Mouse (Mus musculus) midbrain, embryonic 15.5 days (tissue): ENCODE results near the gene Pus1. TPM values are rescaled to one million over a fixed set of nuclear protein-coding genes. Genes with fewer than 3 reads are reported as not detected.

ENCODE experiments used
- ATAC-seq: fragments of 200-750 bp; cut with Nextera tagmentation; replicated peaks from 2 replicates; pipeline ENCODE4 v1.8.0; 2017; ENCODE audit warnings: moderate TSS enrichment
- H3K27ac ChIP-seq: fragments of 300-500 bp; sonication (generic); 2 replicates; pipeline ENCODE4 v1.5.1; 2015; ENCODE audit warnings: mild to moderate bottlenecking, inconsistent platforms
- H3K27me3 ChIP-seq: fragments of 300-500 bp; sonication (generic); replicated peaks from 2 replicates; pipeline ENCODE4 v1.6.1; 2015; ENCODE audit warnings: inconsistent platforms
- H3K36me3 ChIP-seq: fragments of 300-500 bp; sonication (generic); replicated peaks from 2 replicates; pipeline ENCODE4 v1.6.1; 2015; ENCODE audit warnings: inconsistent platforms
- H3K4me1 ChIP-seq: fragments of 300-500 bp; sonication (generic); 2 replicates; pipeline ENCODE4 v1.6.1; 2015; ENCODE audit warnings: inconsistent platforms
- H3K4me2 ChIP-seq: fragments of 300-500 bp; sonication (generic); 2 replicates; pipeline ENCODE4 v1.6.1; 2015; ENCODE audit warnings: inconsistent platforms, mild to moderate bottlenecking, moderate library complexity
- H3K4me3 ChIP-seq: fragments of 300-500 bp; sonication (generic); 2 replicates; pipeline ENCODE4 v1.5.1; 2015; ENCODE audit warnings: mild to moderate bottlenecking, inconsistent platforms
- H3K9ac ChIP-seq: fragments of 300-500 bp; sonication (generic); 2 replicates; pipeline ENCODE4 v1.6.1; 2015; ENCODE audit warnings: mild to moderate bottlenecking, inconsistent platforms
- H3K9me3 ChIP-seq: fragments of 300-500 bp; sonication (generic); 2 replicates; pipeline ENCODE4 v1.6.1; 2016; ENCODE audit warnings: inconsistent platforms
- WGBS: fragments of 180-500 bp; shearing (Covaris S2); methylation state at CpG from one replicate; pipeline ENCODE4 v1.1.7; 2015; ENCODE audit warnings: mixed read lengths; 5-methylcytosine and 5-hydroxymethylcytosine counted together
- polyA plus RNA-seq: library from polyadenylated mRNA; unstranded; fragments of >200 nt; fragmentation: Nextera tagmentation; extraction: Ambion mirVana; gene quantifications from 2 replicates; pipeline ENCODE4 v1.2.1, GENCODE M21; 2015

Gene Pus1
- 23.0 and 23.1 TPM in 2 replicates for polyA plus RNA-seq

DNA sequence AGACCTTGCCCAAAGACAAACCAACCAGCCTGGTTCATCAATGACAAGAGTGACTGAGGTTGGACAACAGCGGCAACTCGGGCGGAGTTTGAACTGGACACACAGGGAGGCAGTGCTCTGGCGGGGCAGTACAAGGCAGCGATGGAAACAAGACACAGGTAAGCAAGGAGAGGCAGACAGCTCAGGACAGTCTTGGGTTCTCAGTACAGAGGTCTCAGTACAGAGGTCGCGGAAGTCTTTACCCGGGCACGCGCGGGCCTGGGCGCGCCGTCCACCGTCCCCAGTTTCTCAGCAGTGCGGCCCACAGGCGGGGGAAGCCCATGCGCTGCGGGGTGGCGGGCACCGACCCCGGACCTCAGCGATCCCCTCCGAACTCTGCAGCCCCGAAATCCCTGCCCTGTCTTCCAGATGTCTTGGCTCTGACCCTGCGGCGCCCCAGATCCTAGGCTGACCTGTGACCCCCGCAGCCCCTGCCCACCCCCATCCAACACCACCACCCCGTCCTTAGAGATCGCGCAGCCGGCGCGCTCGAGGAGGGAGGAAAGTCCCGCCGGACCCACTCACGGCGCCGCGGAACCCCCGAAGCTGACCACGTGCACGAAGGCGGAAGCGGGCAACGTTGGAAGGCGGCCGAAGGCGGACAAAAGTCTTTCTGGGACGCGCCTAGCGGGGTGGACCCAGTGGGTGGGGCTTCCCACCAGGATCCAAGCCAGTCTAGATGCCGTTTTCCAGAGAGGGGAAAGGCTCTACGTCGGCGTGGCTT lies at the start of gene Pus1:
Gene Pus1, minus strand, starts transcription at position 662 of the 763 bp plus-strand sequence.
- Histone ChIP-seq H3K36me3 (0 out of 2 replicates have a peak, but pooled peaks cover 4% of the 10 kb centered on the region), H3K4me2 (peak within 1 kb of the TSS; percentile 93), H3K4me3 (peak within 1 kb of the TSS; percentile 67), H3K4me1 (peaks cover 20% of the 10 kb centered on the region), H3K27me3 (no peaks in the 10 kb centered on the region), H3K9me3 (no peaks in the 10 kb centered on the region), H3K9ac (peak within 1 kb of the TSS; percentile 60), H3K27ac (peak within 1 kb of the TSS; percentile 57)
- peak; percentile 87 for ATAC-seq
- under 1% methylated on average over 56 of the region's 57 CpGs for WGBS

DNA sequence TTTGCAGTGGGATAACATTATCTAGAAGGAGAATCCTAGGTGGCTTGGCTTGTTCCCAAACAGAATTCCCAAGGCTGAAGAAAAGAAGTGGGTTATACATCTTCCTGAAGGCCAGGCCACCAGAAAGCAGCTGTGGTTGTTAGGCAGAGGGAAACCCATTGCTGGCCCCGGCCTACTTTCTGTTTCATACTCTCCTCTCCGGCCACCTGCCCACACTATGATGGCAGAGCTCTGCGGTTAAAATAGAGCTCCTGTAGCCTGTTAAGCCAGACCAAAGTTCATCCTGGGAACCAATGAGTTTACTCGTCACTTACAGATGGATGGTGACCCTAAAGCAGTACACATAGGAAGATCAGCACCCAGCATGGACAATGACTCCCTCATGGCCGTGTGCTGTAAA lies 47.1 kb upstream of the Pus1 start:
- WGBS = 92% methylated on average over 5 of the region's 5 CpGs
- Histone ChIP-seq H3K27ac (no peak overlapping the region), H3K9ac (no peak overlapping the region), H3K4me3 (no peak overlapping the region), H3K9me3 (no peaks in the 10 kb centered on the region), H3K4me1 (no peaks in the 10 kb centered on the region), H3K36me3 (no peaks in the 10 kb centered on the region), H3K27me3 (no peaks in the 10 kb centered on the region), H3K4me2 (no peak overlapping the region)
- no peak for ATAC-seq

DNA sequence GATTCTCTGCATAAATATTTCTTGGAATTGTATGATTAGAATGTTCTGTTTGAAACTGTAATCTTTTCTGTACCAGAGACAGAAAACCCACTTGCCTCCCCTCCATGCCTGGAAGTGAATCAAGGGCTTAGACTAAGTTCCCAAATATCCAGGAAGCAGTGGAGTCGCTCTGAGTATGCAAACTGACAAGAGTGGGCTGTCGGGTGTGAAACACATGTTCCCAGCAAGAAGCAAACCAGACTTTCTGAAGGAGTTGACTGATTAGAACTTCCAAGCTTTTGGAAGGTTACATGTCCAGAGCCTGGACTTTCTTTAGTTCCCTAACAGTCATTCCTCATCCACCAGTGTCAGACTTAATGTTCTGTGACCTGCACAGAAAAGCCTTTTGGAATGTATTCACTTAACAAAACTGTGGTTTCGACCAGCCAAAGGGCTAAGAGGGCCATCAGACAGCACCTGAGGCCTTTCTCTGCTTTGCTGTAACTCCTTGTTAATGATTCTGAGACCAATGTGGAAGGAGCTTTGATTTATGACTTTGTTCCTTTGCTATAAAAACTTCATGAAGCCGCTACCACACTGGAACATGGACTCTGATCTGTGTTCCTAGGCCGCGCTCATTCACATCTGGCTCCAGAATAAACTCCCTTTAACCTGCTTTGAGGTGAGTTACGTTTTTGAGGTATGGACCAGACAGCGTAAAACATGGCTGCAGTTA lies 46.5 kb upstream of the Pus1 start:
- Histone ChIP-seq H3K9ac (no peak overlapping the region), H3K36me3 (no peaks in the 10 kb centered on the region), H3K4me3 (no peak overlapping the region), H3K4me1 (no peaks in the 10 kb centered on the region), H3K27me3 (no peaks in the 10 kb centered on the region), H3K9me3 (no peaks in the 10 kb centered on the region), H3K27ac (no peak overlapping the region), H3K4me2 (no peak overlapping the region)
- WGBS = 92% methylated on average over 8 of the region's 8 CpGs
- ATAC-seq = no peak

DNA sequence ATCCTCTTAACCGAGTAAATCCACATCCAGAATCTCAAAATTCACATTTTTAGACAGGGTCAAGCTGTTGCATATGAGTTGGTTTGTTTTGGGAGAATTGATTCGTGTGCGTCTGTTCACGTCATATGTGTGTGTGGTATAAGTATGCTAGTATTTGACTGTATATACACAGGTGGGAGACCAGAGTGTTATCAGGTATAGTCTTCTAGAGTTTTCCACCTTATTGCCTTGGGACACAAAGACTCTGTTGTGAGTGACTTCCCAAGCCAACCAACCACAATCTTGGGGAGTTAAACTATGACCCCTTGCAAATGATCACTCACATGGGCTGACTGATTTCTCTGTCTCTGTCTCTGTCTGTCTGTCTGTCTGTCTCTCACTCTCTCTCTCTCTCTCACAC lies 44.0 kb upstream of the Pus1 start:
- H3K27me3 ChIP-seq = no peaks in the 10 kb centered on the region
- 92% methylated on average over 4 of the region's 4 CpGs for WGBS
- ATAC-seq = no peak
- H3K4me1 ChIP-seq = no peaks in the 10 kb centered on the region
- H3K9me3 ChIP-seq = no peaks in the 10 kb centered on the region
- H3K9ac ChIP-seq = no peak overlapping the region
- no peak overlapping the region for H3K4me3 ChIP-seq
- no peak overlapping the region for H3K27ac ChIP-seq
- H3K36me3 ChIP-seq = no peaks in the 10 kb centered on the region
- H3K4me2 ChIP-seq = no peak overlapping the region

DNA sequence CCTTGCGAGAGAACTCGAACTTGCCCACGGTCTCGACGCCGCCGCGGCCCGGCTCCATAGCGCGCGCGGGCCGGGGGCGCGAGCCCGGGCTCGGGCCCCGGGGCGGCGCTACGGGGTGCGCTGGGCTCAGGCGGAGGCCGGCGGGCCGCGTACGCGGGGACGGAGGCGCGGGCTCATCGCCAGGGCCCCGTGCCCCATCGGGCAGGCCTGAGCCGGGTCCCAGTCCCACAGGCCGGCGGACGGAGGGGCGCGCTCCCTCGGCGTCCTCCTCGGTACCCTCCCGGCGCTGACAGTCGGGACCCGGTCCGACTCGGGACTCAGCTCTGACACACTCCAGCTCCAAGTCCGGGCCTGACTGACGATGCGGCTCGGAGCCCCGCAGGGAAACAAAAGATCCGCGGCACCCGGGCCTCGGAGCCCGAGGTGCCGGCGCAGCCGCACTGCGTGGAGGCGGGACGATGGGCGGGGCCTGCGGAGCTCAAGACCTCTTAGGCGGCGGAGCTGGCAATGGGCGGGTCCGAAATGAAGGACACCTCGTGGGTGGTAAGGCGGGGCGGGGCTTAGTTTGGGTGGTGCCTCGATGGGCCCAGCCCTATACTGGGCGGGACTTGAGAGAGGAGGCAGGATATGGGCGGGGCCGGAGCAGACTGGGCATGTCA lies 29.3 kb upstream of the Pus1 start, which contains the start of gene Ulk1:
Gene Ulk1, minus strand, starts transcription at position 431 of the 659 bp plus-strand sequence.
- under 1% methylated on average over 79 of the region's 80 CpGs for WGBS
- H3K9me3 ChIP-seq = no peaks in the 10 kb centered on the region
- peak; percentile 96 for ATAC-seq
- no peaks in the 10 kb centered on the region for H3K36me3 ChIP-seq
- H3K4me1 ChIP-seq = peaks cover 48% of the 10 kb centered on the region
- H3K4me3 ChIP-seq = peak within 1 kb of the TSS; percentile 85
- peak within 1 kb of the TSS; percentile 92 for H3K4me2 ChIP-seq
- H3K27me3 ChIP-seq = no peaks in the 10 kb centered on the region
- peak within 1 kb of the TSS; percentile 87 for H3K9ac ChIP-seq
- H3K27ac ChIP-seq = peak within 1 kb of the TSS; percentile 85

DNA sequence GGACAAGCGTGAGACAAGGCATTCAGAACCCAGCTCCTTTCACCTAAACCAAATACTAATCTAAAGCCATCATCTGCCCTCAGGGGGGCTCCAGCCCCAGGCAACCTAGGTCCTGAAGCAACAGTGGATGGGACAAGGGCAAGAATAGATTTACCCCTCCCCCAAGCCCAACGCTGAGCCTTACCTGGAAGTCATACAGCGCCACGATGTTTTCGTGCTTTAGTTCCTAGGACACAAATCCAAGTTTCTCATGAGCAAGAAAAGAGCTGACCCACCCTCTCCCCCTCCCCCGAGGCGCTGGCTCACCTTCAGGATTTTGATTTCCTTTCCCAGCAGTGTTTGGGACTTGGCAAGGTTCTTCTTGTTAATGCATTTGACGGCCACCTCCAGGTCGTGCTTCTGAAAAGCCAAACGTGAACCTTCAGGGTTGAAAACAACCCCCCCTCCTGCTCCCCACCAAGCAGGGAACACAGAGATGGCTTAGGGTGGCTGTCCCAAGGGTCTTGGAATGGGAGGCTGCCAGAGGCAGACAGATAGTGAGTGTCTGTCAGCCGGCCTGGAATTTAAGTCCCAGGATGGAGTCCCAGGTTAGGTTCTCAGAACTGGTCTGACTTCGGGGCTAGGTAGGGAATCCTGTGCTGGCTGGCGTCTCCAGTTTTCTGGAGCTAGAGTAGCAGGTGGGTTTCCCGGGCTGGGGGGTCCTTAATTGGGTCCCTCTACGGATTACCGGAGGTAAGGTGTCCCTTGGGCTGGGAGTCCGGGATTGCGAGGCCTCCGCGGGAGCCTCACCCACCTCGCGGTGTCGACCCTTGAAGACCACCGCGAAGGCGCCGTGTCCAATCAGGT lies 28.6 kb upstream of the Pus1 start:
- peak overlapping the region; percentile 85 for H3K27ac ChIP-seq
- no peaks in the 10 kb centered on the region for H3K27me3 ChIP-seq
- H3K36me3 ChIP-seq = 0 out of 2 replicates have a peak, but pooled peaks cover 4% of the 10 kb centered on the region
- no peaks in the 10 kb centered on the region for H3K9me3 ChIP-seq
- H3K9ac ChIP-seq = peak overlapping the region; percentile 87
- peak overlapping the region; percentile 92 for H3K4me2 ChIP-seq
- under 1% methylated on average over 27 of the region's 27 CpGs for WGBS
- ATAC-seq = peak; percentile 1; the same call in 1 of the 2 replicates
- H3K4me1 ChIP-seq = peaks cover 52% of the 10 kb centered on the region
- H3K4me3 ChIP-seq = peak overlapping the region; percentile 85

DNA sequence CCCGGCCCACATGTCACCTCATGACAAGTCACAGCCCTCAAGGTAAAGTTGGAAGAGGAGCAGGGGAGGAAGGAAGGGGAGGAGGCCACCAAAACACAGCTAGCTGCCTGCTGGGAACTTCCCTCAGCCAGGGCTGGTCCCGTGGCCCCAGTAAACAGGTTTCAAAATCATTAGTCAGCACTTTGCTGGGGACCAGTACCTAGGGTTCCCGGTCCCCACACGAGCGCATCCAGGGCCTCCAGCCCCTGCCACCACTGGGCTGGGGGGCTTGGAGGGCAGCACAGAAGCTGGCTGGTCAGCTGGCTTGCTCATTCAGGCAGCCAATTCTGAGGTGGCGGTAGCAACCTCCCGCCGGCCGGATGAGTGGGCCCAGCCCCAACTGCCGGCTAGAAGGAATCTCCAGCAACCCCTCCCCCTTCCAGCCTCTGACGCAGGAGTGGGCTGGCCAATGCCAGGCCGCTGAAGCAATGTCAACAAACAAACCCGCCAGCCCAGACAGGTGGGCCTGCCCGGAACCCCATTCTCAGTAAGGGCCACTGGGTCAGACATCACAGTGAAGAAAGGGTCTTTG lies 27.7 kb upstream of the Pus1 start:
- peaks cover 52% of the 10 kb centered on the region for H3K4me1 ChIP-seq
- H3K9ac ChIP-seq = peak overlapping the region; percentile 87
- H3K27ac ChIP-seq = 0 out of 2 replicates have a peak overlapping the region, but pooled peaks have one; percentile 6
- peak overlapping the region; percentile 85 for H3K4me3 ChIP-seq
- ATAC-seq = peak; percentile 28; the same call in 1 of the 2 replicates
- peak overlapping the region; percentile 92 for H3K4me2 ChIP-seq
- H3K27me3 ChIP-seq = no peaks in the 10 kb centered on the region
- 0 out of 2 replicates have a peak, but pooled peaks cover 4% of the 10 kb centered on the region for H3K36me3 ChIP-seq
- H3K9me3 ChIP-seq = no peaks in the 10 kb centered on the region
- WGBS = 4% methylated on average over 14 of the region's 14 CpGs

DNA sequence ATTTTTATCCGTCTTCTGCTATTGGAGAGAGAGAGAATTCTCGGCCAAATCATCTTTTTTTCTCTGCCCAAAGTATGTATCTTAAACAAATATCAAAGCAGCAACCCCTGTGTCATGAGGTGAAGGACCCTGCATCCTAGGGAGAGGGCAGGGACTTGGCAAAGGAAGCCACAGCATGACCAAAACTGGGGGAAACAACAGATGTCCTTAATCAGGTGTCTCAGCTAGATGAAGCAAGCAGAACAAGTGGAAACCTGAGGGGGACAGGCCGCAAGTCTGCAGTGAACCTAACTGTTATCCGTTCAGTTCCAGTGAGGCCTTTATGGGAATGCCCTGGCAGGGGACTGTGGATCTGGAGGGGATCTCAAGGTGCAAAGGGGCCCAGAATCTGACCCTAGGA lies 27.0 kb upstream of the Pus1 start:
- Histone ChIP-seq H3K4me1 (peaks cover 52% of the 10 kb centered on the region), H3K9me3 (no peaks in the 10 kb centered on the region), H3K4me3 (peak overlapping the region; percentile 85), H3K27me3 (no peaks in the 10 kb centered on the region), H3K4me2 (peak overlapping the region; percentile 92), H3K9ac (no peak overlapping the region; the same call in 1 of the 2 replicates), H3K27ac (no peak overlapping the region), H3K36me3 (0 out of 2 replicates have a peak, but pooled peaks cover 4% of the 10 kb centered on the region)
- no peak for ATAC-seq
- WGBS = 81% methylated on average over 4 of the region's 4 CpGs

DNA sequence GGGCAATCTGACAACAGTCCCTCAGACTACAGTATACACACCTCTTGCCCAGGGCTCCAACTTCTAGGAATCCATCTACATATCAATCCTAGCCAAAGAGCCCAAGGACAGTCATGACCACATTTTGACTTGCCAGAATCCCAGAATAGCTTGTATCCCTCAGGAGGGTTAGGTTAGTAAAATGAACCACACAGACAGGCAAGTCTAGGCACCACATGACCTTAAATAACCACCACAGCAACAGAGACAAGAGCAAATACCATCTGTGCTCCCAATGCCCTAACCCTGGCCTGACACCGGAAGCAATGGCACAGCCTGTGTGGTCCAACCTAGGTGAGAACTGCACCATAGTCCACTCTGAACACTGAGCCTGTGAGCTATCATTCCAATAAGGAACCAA lies 26.2 kb upstream of the Pus1 start:
- H3K27ac ChIP-seq = no peak overlapping the region
- H3K9ac ChIP-seq = no peak overlapping the region
- H3K4me3 ChIP-seq = no peak overlapping the region
- no peaks in the 10 kb centered on the region for H3K9me3 ChIP-seq
- WGBS = 83% methylated on average over 1 of the region's 1 CpGs
- no peaks in the 10 kb centered on the region for H3K27me3 ChIP-seq
- H3K4me2 ChIP-seq = no peak overlapping the region; the same call in 1 of the 2 replicates
- H3K4me1 ChIP-seq = peaks cover 52% of the 10 kb centered on the region
- no peak for ATAC-seq
- H3K36me3 ChIP-seq = 0 out of 2 replicates have a peak, but pooled peaks cover 4% of the 10 kb centered on the region

DNA sequence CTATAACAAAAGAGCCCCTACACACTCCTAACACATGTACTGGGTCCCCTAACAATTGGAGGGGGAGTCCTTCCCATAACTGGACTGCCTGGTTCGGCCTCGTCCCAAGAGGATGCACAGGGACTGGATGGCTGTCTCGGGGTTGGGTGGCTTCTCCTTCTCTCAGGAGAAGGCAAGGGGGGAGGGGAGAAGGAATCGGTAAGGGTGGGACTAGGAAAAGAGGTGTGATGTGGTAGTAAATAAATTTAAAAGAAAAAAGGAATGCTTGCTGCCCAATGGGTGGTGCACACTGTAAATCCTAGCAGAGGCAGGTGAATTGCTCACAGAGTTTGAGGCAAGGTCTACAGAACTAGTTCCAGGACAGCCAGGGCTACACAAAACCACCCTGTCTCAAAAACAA lies 25.7 kb upstream of the Pus1 start:
- Histone ChIP-seq H3K9me3 (no peaks in the 10 kb centered on the region), H3K9ac (no peak overlapping the region), H3K4me2 (no peak overlapping the region; the same call in 1 of the 2 replicates), H3K36me3 (0 out of 2 replicates have a peak, but pooled peaks cover 4% of the 10 kb centered on the region), H3K4me1 (peaks cover 52% of the 10 kb centered on the region), H3K27me3 (no peaks in the 10 kb centered on the region), H3K4me3 (no peak overlapping the region), H3K27ac (no peak overlapping the region)
- 91% methylated on average over 4 of the region's 4 CpGs for whole genome bisulfite sequencing
- ATAC-seq = no peak
